Mouse (Mus musculus) liver, embryonic 18 days (tissue): Measurements from ENCODE around the gene Fndc1. TPM values are rescaled to one million over a fixed set of nuclear protein-coding genes. Genes with fewer than 3 reads are reported as not detected.

Experiments
- polyA plus RNA-seq: library from polyadenylated mRNA; depleted of rRNA; stranded (reverse); fragments of >200 nt; gene quantifications from 2 replicates; pipeline ENCODE4 v1.2.3, GENCODE M21; 2012; rRNA removed

The Fndc1 gene
- polyA plus RNA-seq: 0.18 and 0.21 TPM in 2 replicates

GRCm38 (mm10) chr17:7826819-7827515 is at the start of gene Fndc1:
Fndc1 (minus strand) TSS chr17:7827302.

Other genes with a start within 250 kb of the Fndc1 start
- gene Tagap, start 98.7 kb upstream of the Fndc1 start, polyA plus RNA-seq: 2.1 and 2.6 TPM in 2 replicates
- gene Rsph3a, start 118.3 kb upstream of the Fndc1 start, polyA plus RNA-seq: 11.9 and 14.1 TPM in 2 replicates